Mouse (Mus musculus): ENCODE measurements around the gene Mx1. TPM values are rescaled to one million over a fixed set of nuclear protein-coding genes. Genes with fewer than 3 reads are reported as not detected.

Mx1 gene
- polyA plus RNA-seq, 1 experiment = 2.1 TPM

Other genes starting within 250 kb of the Mx1 start
- 4.2 and 5.9 TPM in 2 replicates for gene Bace2, start 106.2 kb downstream of the Mx1 start, polyA plus RNA-seq (2012; rRNA removed)
- gene Fam3b, start 51.9 kb upstream of the Mx1 start, polyA plus RNA-seq (2012; rRNA removed) = 220 and 234 TPM in 2 replicates
- 67.5 and 107 TPM in 2 replicates for gene Tmprss2, start 148.3 kb upstream of the Mx1 start, polyA plus RNA-seq (2012; rRNA removed)